Mouse (Mus musculus) heart, embryonic 10.5 days (tissue): ENCODE measurements around the gene Lrrc2. TPM values are rescaled to one million over a fixed set of nuclear protein-coding genes. Genes with fewer than 3 reads are reported as not detected.
A peak's percentile ranks its signal among the peaks of the same experiment; 100 is the strongest.

Experiments used
- DNase-seq: peaks from one replicate; pipeline ENCODE4 v3.0.0-alpha.2; 2017; ENCODE audit warnings: low spot score
- H3K27ac ChIP-seq: fragments of 300-500 bp; sonication (generic); 2 replicates; pipeline ENCODE4 v1.5.1; 2016; ENCODE audit warnings: mild to moderate bottlenecking
- H3K27me3 ChIP-seq: fragments of 300-500 bp; sonication (generic); 2 replicates; pipeline ENCODE4 v1.6.1; 2016; ENCODE audit warnings: mild to moderate bottlenecking; ENCODE audit not compliant: poor library complexity, insufficient read depth, severe bottlenecking
- H3K36me3 ChIP-seq: fragments of 300-500 bp; sonication (generic); 2 replicates; pipeline ENCODE4 v1.6.1; 2016; ENCODE audit warnings: mild to moderate bottlenecking, moderate library complexity
- H3K4me1 ChIP-seq: fragments of 300-500 bp; sonication (generic); 2 replicates; pipeline ENCODE4 v1.6.1; 2016; ENCODE audit warnings: mild to moderate bottlenecking
- H3K4me3 ChIP-seq: fragments of 300-500 bp; sonication (generic); 2 replicates; pipeline ENCODE4 v1.5.1; 2016; ENCODE audit warnings: mild to moderate bottlenecking, moderate library complexity
- H3K9me3 ChIP-seq: fragments of 300-500 bp; sonication (generic); 2 replicates; pipeline ENCODE4 v1.6.1; 2016; ENCODE audit warnings: mild to moderate bottlenecking, moderate library complexity
- WGBS: fragments of 180-500 bp; shearing (Covaris S2); methylation state at CpG from one replicate; pipeline ENCODE4 v1.1.7; 2016; 5-methylcytosine and 5-hydroxymethylcytosine counted together
- polyA plus RNA-seq: library from polyadenylated mRNA; unstranded; fragments of >200 nt; fragmentation: Nextera tagmentation; extraction: Ambion mirVana; gene quantifications from 2 replicates; pipeline ENCODE4 v1.2.1, GENCODE M21; 2016

The Lrrc2 gene
- polyA plus RNA-seq: 0.68 and 1.3 TPM in 2 replicates

DNA sequence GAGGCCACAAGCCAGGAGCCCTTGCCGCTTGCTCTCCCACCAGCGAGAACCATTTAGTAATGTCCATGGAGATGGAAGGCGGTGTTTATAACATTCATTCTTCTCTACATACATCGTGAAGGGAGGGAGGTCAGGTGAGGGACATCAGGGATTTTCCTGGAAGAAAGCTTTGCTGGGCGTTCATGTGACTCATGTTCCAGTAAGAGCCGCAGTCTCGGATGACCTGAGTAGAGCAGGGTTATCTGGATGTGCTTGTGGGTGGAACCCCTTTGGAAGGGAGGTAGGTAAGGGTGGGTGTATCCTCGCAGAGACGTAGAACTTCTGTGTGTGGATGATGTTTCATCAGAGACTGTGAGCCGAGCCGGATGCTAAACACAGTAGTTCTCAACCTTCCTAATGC is at the start of gene Lrrc2:
Gene Lrrc2, plus strand, starts transcription at position 149 of the 400 bp plus-strand sequence.
- 65% methylated on average over 11 of the region's 11 CpGs for WGBS
- Histone ChIP-seq H3K4me3 (no peak within 1 kb of the TSS), H3K27me3 (peaks cover 29% of the 10 kb centered on the region; the same call in 1 of the 2 replicates), H3K27ac (peak within 1 kb of the TSS; percentile 37), H3K36me3 (no peaks in the 10 kb centered on the region), H3K9me3 (no peaks in the 10 kb centered on the region), H3K4me1 (peaks cover 48% of the 10 kb centered on the region)
- no peak for DNase-seq

DNA sequence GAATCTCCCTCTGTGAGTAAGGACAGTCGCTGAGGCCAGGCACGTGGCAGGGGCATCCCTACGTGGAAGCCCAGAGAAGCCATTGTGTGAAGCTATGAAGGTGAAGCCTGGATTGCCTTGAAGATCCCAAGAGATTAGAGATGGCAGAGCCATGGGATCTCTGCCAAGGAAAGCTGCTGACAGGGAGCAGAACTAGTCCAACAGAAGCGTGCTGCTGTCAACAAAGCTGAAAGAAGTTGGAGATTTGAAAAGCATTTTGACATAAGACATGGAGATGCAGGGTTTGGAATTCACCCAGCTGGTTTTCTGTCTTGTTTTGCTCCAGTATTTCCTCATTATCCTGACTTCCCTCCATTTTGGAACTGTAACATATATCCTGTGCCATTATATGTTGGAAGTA is 49.1 kb upstream of the Lrrc2 start:
- WGBS: 83% methylated on average over 4 of the region's 4 CpGs
- peaks cover 17% of the 10 kb centered on the region for H3K4me1 ChIP-seq
- H3K9me3 ChIP-seq: no peaks in the 10 kb centered on the region

DNA sequence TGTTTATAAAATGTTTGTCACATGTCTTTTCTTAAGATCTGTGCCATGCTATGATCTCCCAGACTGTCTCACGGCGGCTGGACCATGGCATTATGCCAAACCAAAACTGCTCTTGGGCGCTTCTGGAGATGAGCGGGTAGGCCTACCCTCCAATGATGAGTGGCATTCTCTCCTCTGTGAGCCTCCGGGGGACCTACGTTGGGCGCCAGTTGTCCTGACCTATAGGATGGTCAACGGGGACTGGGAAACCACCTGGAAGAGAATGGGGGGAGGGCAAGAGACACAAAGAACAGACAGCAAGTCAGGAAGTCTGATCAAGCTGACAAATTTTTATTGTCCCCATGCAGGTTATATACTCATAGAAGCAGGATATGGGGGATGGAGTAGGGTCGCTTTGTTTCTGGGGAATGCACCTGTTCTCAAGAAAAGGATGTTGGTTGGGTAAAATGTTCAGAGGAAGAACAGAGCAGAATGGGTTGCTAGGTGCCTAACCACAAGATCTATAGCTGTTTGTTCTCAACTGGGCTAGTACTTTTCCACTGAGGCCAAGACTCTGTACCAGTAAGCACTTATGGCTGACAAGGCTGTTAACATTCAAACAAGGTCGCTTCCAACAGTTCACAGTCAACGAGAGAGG is 44.0 kb upstream of the Lrrc2 start:
- H3K27ac ChIP-seq: no peak overlapping the region
- H3K9me3 ChIP-seq: no peaks in the 10 kb centered on the region
- DNase-seq: no peak
- H3K4me3 ChIP-seq: no peak overlapping the region
- WGBS: 90% methylated on average over 11 of the region's 11 CpGs
- H3K27me3 ChIP-seq: peaks cover 12% of the 10 kb centered on the region; the same call in 1 of the 2 replicates
- H3K36me3 ChIP-seq: no peaks in the 10 kb centered on the region
- H3K4me1 ChIP-seq: no peaks in the 10 kb centered on the region

More for the DNA sequence above, 49.1 kb upstream of the Lrrc2 start:
- no peak for DNase-seq
- Histone ChIP-seq H3K27ac (no peak overlapping the region), H3K36me3 (no peaks in the 10 kb centered on the region), H3K27me3 (0 out of 2 replicates have a peak, but pooled peaks cover 9% of the 10 kb centered on the region), H3K4me3 (no peak overlapping the region)

DNA sequence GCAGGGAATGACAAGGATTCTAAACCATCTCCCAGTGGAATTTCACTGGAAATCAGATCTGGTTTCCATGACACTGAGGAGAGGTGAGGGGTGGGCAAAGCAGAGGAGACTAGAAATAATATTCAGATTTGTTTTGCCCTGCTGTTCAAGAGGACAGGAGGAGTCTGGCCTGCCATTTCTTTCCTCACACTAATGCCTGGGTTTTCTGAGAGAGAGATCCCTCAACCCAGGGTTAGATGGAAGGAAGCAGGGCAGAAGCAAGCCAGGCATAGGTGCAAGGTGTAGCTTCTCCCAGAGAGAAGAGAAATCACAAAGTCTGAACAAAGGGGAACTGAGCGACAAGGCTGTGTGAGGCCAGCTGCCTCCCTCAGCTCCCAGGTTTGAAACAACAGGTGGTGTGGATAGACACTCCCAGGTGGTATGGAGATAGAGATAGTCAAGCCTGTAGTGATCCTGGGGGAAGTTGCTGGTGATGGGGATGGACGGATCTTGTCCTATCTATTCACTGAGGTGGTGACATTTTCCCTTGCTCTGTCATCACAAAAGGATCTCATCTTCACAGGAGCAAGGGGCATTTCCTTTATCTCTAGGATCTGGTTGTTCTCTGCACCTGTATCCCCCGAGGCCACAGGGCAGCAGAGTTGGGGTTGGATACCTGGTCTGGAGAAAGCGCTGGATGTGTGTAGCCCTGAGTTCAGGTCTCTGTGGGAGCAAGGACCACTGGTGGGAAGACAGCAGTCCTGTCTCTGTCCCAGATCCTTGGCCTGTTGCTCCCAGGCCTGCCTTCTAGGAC is 43.3 kb upstream of the Lrrc2 start:
- Histone ChIP-seq H3K4me1 (no peaks in the 10 kb centered on the region), H3K27me3 (peaks cover 14% of the 10 kb centered on the region; the same call in 1 of the 2 replicates), H3K4me3 (no peak overlapping the region), H3K9me3 (no peaks in the 10 kb centered on the region), H3K27ac (no peak overlapping the region), H3K36me3 (no peaks in the 10 kb centered on the region)
- DNase-seq: no peak
- WGBS: 72% methylated on average over 4 of the region's 4 CpGs

- DNase-seq: no peak
- peaks cover 14% of the 10 kb centered on the region; the same call in 1 of the 2 replicates for H3K27me3 ChIP-seq
- WGBS: 78% methylated on average over 3 of the region's 3 CpGs
These were observed 42.7 kb upstream of the Lrrc2 start for GRCm38 (mm10) chr9:110908631-110909016.

GRCm38 (mm10) chr9:110909371-110909967 is 41.9 kb upstream of the Lrrc2 start:
- Histone ChIP-seq H3K4me1 (no peaks in the 10 kb centered on the region), H3K27me3 (peaks cover 14% of the 10 kb centered on the region; the same call in 1 of the 2 replicates), H3K27ac (no peak overlapping the region), H3K4me3 (no peak overlapping the region), H3K9me3 (no peaks in the 10 kb centered on the region), H3K36me3 (no peaks in the 10 kb centered on the region)
- DNase-seq: no peak
- 80% methylated on average over 6 of the region's 6 CpGs for WGBS

More at GRCm38 (mm10) chr9:110908631-110909016, 42.7 kb upstream of the Lrrc2 start:
- H3K4me3 ChIP-seq: no peak overlapping the region
- H3K9me3 ChIP-seq: no peaks in the 10 kb centered on the region
- H3K4me1 ChIP-seq: no peaks in the 10 kb centered on the region
- H3K36me3 ChIP-seq: no peaks in the 10 kb centered on the region
- H3K27ac ChIP-seq: no peak overlapping the region

DNA sequence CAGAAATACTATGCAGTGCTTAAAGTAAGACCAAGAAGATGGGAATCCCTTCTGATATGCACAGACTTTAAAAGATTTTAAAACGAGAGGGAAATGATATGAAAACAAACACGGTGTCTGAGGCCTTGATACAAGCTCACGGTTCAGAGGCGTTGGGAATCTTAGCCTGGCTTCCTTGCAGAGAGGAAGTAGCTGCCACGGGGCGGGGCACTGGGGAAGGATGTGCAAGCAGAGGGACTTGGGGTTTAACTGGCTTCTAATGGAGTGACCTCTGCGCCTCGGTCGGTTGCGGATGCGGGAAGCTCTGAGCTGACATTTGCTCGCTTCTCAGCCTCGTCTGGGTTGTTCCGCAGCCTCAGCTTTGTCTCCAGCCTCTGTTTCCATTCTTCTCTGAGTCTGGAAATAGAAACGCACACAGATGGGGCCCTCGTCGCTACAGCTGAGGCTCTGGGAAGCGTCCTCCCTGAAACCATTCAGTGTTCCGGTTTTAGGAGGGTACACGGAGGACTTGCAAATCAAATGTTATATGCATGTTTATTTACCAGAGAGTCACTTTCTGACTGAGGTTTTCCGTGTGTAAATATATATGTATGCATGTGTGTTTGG is 36.6 kb upstream of the Lrrc2 start:
- Histone ChIP-seq H3K27ac (no peak overlapping the region), H3K4me1 (0 out of 2 replicates have a peak, but pooled peaks cover 3% of the 10 kb centered on the region), H3K9me3 (no peaks in the 10 kb centered on the region), H3K27me3 (peaks cover 8% of the 10 kb centered on the region; the same call in 1 of the 2 replicates), H3K36me3 (no peaks in the 10 kb centered on the region), H3K4me3 (0 out of 2 replicates have a peak overlapping the region, but pooled peaks have one; percentile 5)
- no peak for DNase-seq
- WGBS: 44% methylated on average over 21 of the region's 21 CpGs

DNA sequence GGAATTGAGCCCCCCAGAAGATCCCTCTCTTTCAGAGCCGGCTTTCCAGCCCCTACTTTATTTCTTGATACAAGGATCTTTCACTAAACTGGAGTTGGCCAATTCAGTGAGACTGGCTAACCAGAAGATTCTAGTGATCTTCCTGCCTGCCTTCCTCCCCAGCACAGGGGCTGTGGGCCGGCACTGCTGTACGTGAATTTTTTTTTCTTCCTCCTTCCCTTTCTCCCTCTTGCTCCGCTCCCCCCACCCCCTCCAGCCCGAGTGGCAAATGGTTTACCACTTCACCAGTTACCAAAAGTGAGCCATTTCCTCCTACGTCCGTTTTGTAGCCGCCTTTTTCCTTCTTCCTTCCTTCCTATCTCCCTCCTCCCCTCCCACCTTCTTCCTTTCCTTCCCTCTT is 35.9 kb upstream of the Lrrc2 start:
- Histone ChIP-seq H3K9me3 (no peaks in the 10 kb centered on the region), H3K27me3 (0 out of 2 replicates have a peak, but pooled peaks cover 3% of the 10 kb centered on the region), H3K4me1 (0 out of 2 replicates have a peak, but pooled peaks cover 3% of the 10 kb centered on the region), H3K27ac (no peak overlapping the region), H3K4me3 (no peak overlapping the region), H3K36me3 (no peaks in the 10 kb centered on the region)
- no peak for DNase-seq
- WGBS: 56% methylated on average over 8 of the region's 8 CpGs

- 77% methylated on average over 7 of the region's 7 CpGs for WGBS
- 0 out of 2 replicates have a peak, but pooled peaks cover 3% of the 10 kb centered on the region for H3K27me3 ChIP-seq
- no peak for DNase-seq
These were observed 34.6 kb upstream of the Lrrc2 start, which contains the start of gene Fam240a for GRCm38 (mm10) chr9:110916786-110917185. Gene Fam240a, minus strand, starts transcription at chr9:110916861.

DNA sequence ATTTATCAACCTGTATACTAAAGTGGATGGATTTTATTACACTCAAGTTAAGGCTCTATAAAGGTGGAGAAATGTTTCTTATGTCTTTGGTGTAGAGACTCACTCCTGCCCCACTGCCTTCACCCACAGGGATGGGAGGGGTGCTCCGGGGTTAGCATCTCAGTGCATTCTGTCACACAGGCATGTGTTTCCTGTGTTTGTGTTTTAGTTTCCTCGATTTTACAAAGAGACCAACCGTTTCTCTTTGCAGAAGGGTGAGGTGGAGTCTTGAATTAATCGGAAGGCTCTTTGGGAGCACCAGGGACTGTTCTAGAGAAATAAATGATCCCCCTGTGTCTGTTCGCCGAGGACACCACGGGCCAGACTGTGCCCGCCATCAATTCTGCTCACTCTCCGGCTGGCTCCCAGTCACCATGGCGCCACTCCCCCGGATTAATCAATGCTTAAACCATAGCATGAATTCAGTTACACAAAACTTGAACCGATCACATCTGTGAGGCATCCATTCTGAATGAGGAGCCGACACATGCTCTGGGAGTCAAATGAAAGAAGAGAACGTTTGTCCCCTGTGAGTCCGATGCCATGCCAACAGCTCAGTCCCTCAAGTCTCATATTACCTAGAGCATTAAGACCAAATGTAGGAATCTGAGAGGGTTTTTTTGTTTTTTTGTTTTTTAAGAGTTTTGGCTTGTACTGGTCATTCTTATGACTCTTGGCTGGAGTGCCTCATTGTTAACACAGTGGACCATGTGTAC is 30.5 kb upstream of the Lrrc2 start:
- no peak overlapping the region for H3K4me3 ChIP-seq
- no peak overlapping the region for H3K27ac ChIP-seq
- WGBS: 69% methylated on average over 15 of the region's 15 CpGs
- no peaks in the 10 kb centered on the region for H3K36me3 ChIP-seq
- H3K27me3 ChIP-seq: no peaks in the 10 kb centered on the region
- no peaks in the 10 kb centered on the region for H3K4me1 ChIP-seq
- no peak for DNase-seq
- no peaks in the 10 kb centered on the region for H3K9me3 ChIP-seq

More at GRCm38 (mm10) chr9:110916786-110917185, 34.6 kb upstream of the Lrrc2 start, which contains the start of gene Fam240a:
- H3K9me3 ChIP-seq: no peaks in the 10 kb centered on the region
- no peak within 1 kb of the TSS for H3K27ac ChIP-seq
- H3K4me3 ChIP-seq: no peak within 1 kb of the TSS
- H3K4me1 ChIP-seq: 0 out of 2 replicates have a peak, but pooled peaks cover 3% of the 10 kb centered on the region
- H3K36me3 ChIP-seq: no peaks in the 10 kb centered on the region

DNA sequence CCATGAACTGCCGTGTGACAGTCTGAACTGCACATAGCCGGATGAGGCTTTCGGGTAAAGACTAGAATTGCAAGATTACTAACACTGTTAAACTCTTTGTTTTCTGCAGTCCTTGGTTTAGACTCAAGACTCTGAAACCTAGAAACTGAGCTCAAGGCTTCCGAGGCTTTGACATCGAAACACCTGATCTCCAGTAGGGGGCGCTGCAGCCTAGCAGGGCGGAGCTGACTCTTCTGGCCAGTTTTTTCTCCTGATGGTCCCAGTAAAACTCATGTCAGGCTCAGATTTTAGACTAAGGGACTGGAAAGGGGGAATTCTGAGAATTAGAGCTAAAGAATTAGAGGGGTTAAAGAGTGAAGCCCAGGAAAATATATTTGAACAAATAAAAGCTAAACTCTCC is 28.6 kb upstream of the Lrrc2 start:
- DNase-seq: peak; percentile 84
- no peak overlapping the region for H3K27ac ChIP-seq

DNA sequence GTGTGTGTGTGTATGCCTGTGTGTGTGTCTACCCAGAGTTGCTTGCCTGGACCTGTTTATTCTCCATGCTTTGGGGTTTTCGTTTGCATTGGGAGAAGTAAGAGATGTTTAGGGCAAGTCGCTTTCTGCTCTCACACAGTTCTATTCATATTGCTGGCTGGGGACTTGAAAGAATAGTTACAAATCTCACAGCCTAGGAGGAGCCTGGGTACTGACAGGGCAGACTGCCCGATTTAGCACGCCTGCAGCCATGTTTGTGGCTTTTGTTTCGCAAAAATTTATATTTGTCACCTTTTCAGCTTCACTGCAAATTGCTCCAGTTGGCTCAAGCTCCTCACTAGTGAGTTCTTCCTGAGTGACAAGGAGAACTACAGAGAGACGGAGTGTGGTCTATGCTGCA is 19.8 kb upstream of the Lrrc2 start:
- no peak overlapping the region for H3K27ac ChIP-seq
- H3K9me3 ChIP-seq: no peaks in the 10 kb centered on the region
- H3K4me3 ChIP-seq: no peak overlapping the region
- WGBS: 82% methylated on average over 6 of the region's 6 CpGs
- DNase-seq: no peak
- peaks cover 8% of the 10 kb centered on the region for H3K4me1 ChIP-seq
- H3K27me3 ChIP-seq: no peaks in the 10 kb centered on the region
- no peaks in the 10 kb centered on the region for H3K36me3 ChIP-seq

More for the DNA sequence above, 28.6 kb upstream of the Lrrc2 start:
- 13% methylated on average over 7 of the region's 7 CpGs for WGBS
- Histone ChIP-seq H3K4me1 (peaks cover 5% of the 10 kb centered on the region), H3K9me3 (no peaks in the 10 kb centered on the region), H3K4me3 (no peak overlapping the region), H3K36me3 (no peaks in the 10 kb centered on the region), H3K27me3 (no peaks in the 10 kb centered on the region)
